Mouse (Mus musculus) small intestine, adult 2 months (tissue): ENCODE data around the gene Lmtk2. TPM values are rescaled to one million over a fixed set of nuclear protein-coding genes. Genes with fewer than 3 reads are reported as not detected.
A peak's percentile ranks its signal among the peaks of the same experiment; 100 is the strongest.

ENCODE experiments used
- H3K27ac ChIP-seq: fragments of 200-500 bp; 2 replicates; pipeline ENCODE4 v1.5.1; 2012; ENCODE audit warnings: low read depth, low read length, control low read depth, inconsistent platforms; ENCODE audit not compliant: insufficient read depth
- H3K27me3 ChIP-seq: fragments of 200-500 bp; 2 replicates; pipeline ENCODE4 v1.6.1; 2012; ENCODE audit warnings: mild to moderate bottlenecking, moderate library complexity, low read length, inconsistent platforms; ENCODE audit not compliant: control insufficient read depth, insufficient read depth
- H3K36me3 ChIP-seq: fragments of 200-500 bp; 2 replicates; pipeline ENCODE4 v1.6.1; 2012; ENCODE audit warnings: mild to moderate bottlenecking, low read length, control low read depth, inconsistent platforms; ENCODE audit not compliant: control insufficient read depth, insufficient read depth
- H3K4me1 ChIP-seq: fragments of 200-500 bp; 2 replicates; pipeline ENCODE4 v1.6.1; 2012; ENCODE audit warnings: low read length, inconsistent platforms, mixed read lengths; ENCODE audit not compliant: control insufficient read depth, insufficient read depth, insufficient read length
- H3K4me3 ChIP-seq: fragments of 200-500 bp; 2 replicates; pipeline ENCODE4 v1.5.1; 2012; ENCODE audit warnings: low read depth, mild to moderate bottlenecking, control low read depth, inconsistent platforms, low read length, moderate library complexity
- CTCF ChIP-seq: fragments of 200-500 bp; IDR thresholded peaks from 2 replicates; pipeline ENCODE4 v1.5.1; 2012; ENCODE audit warnings: low read depth, mild to moderate bottlenecking, control low read depth, inconsistent platforms, low read length, moderate library complexity, mixed read lengths; ENCODE audit not compliant: insufficient replicate concordance, insufficient read length; ENCODE audit errors: extremely low read depth
- POLR2A ChIP-seq: fragments of 200-500 bp; IDR thresholded peaks from 2 replicates; pipeline ENCODE4 v1.6.1; 2012; ENCODE audit warnings: low read depth, mild to moderate bottlenecking, control low read depth, inconsistent platforms, low read length, moderate library complexity
- WGBS: fragments of 180-500 bp; shearing (Covaris S2); methylation state at CpG from one replicate; pipeline ENCODE4 v1.1.7; 2018; 5-methylcytosine and 5-hydroxymethylcytosine counted together
- polyA plus RNA-seq: library from polyadenylated mRNA; depleted of rRNA; stranded (reverse); fragments of >200 nt; gene quantifications from 2 replicates; pipeline ENCODE4 v1.2.3, GENCODE M21; 2012; rRNA removed

Gene Lmtk2
- polyA plus RNA-seq, 1 experiment = 33.7 TPM

- WGBS = 26% methylated on average over 18 of the region's 18 CpGs
- Histone ChIP-seq H3K27ac (peak overlapping the region; percentile 51; the same call in 1 of the 2 replicates), H3K27me3 (no peaks in the 10 kb centered on the region), H3K4me1 (no peaks in the 10 kb centered on the region), H3K36me3 (no peaks in the 10 kb centered on the region), H3K4me3 (peak overlapping the region; percentile 88)
- no peak for TF ChIP-seq CTCF
- no peak for TF ChIP-seq POLR2A
These were observed 123.9 kb downstream of the Lmtk2 start for GRCm38 (mm10) chr5:144223899-144224816.

GRCm38 (mm10) chr5:144226220-144226619 lies 126.0 kb downstream of the Lmtk2 start:
- H3K27ac ChIP-seq = no peak overlapping the region
- 52% methylated on average over 11 of the region's 11 CpGs for WGBS
- no peaks in the 10 kb centered on the region for H3K36me3 ChIP-seq
- no peak overlapping the region for H3K4me3 ChIP-seq
- TF ChIP-seq POLR2A = no peak
- TF ChIP-seq CTCF = no peak
- H3K4me1 ChIP-seq = no peaks in the 10 kb centered on the region
- no peaks in the 10 kb centered on the region for H3K27me3 ChIP-seq

GRCm38 (mm10) chr5:144230216-144230615 lies 130.0 kb downstream of the Lmtk2 start:
- H3K4me3 ChIP-seq = no peak overlapping the region
- no peak for TF ChIP-seq POLR2A
- no peak for TF ChIP-seq CTCF
- no peaks in the 10 kb centered on the region for H3K36me3 ChIP-seq
- H3K4me1 ChIP-seq = no peaks in the 10 kb centered on the region
- 85% methylated on average over 7 of the region's 7 CpGs for WGBS
- H3K27ac ChIP-seq = no peak overlapping the region
- H3K27me3 ChIP-seq = no peaks in the 10 kb centered on the region

GRCm38 (mm10) chr5:144231410-144231809 lies 131.2 kb downstream of the Lmtk2 start:
- TF ChIP-seq CTCF (no peak), POLR2A (no peak)
- 54% methylated on average over 1 of the region's 1 CpGs for WGBS

GRCm38 (mm10) chr5:144232531-144232930 lies 132.3 kb downstream of the Lmtk2 start:
- Histone ChIP-seq H3K27me3 (no peaks in the 10 kb centered on the region), H3K27ac (no peak overlapping the region), H3K4me1 (no peaks in the 10 kb centered on the region), H3K4me3 (no peak overlapping the region), H3K36me3 (no peaks in the 10 kb centered on the region)
- WGBS = 74% methylated on average over 5 of the region's 5 CpGs
- no peak for TF ChIP-seq CTCF
- no peak for TF ChIP-seq POLR2A

More at GRCm38 (mm10) chr5:144231410-144231809, 131.2 kb downstream of the Lmtk2 start:
- Histone ChIP-seq H3K36me3 (no peaks in the 10 kb centered on the region), H3K27me3 (no peaks in the 10 kb centered on the region), H3K4me3 (no peak overlapping the region), H3K4me1 (no peaks in the 10 kb centered on the region), H3K27ac (no peak overlapping the region)

GRCm38 (mm10) chr5:144234222-144234621 lies 134.0 kb downstream of the Lmtk2 start:
- whole genome bisulfite sequencing = 74% methylated on average over 6 of the region's 6 CpGs
- H3K27ac ChIP-seq = no peak overlapping the region
- no peaks in the 10 kb centered on the region for H3K36me3 ChIP-seq

GRCm38 (mm10) chr5:144234714-144235113 lies 134.5 kb downstream of the Lmtk2 start:
- WGBS = 86% methylated on average over 7 of the region's 7 CpGs
- no peaks in the 10 kb centered on the region for H3K27me3 ChIP-seq
- TF ChIP-seq POLR2A = no peak
- no peak for TF ChIP-seq CTCF
- H3K36me3 ChIP-seq = no peaks in the 10 kb centered on the region
- no peaks in the 10 kb centered on the region for H3K4me1 ChIP-seq
- H3K4me3 ChIP-seq = no peak overlapping the region
- H3K27ac ChIP-seq = no peak overlapping the region

More at GRCm38 (mm10) chr5:144234222-144234621, 134.0 kb downstream of the Lmtk2 start:
- no peak overlapping the region for H3K4me3 ChIP-seq
- TF ChIP-seq POLR2A (no peak), CTCF (no peak)
- H3K27me3 ChIP-seq = no peaks in the 10 kb centered on the region
- H3K4me1 ChIP-seq = no peaks in the 10 kb centered on the region

Other genes with a start within 250 kb of the Lmtk2 start
- not detected in 2 replicates for gene Ankrd61, start 202.8 kb upstream of the Lmtk2 start, polyA plus RNA-seq
- gene Aimp2, start 190.6 kb upstream of the Lmtk2 start, polyA plus RNA-seq = 19.3 and 40.4 TPM in 2 replicates
- 0.51 and 0.84 TPM in 2 replicates for gene Pms2, start 190.5 kb upstream of the Lmtk2 start, polyA plus RNA-seq
- gene Gm42421, start 172.3 kb upstream of the Lmtk2 start, polyA plus RNA-seq = not detected in 2 replicates
- 0.04 and 0.13 TPM in 2 replicates for gene Rsph10b, start 167.4 kb upstream of the Lmtk2 start, polyA plus RNA-seq
- gene Ccz1, start 85.6 kb upstream of the Lmtk2 start, polyA plus RNA-seq = 1.7 and 4.0 TPM in 2 replicates
- 1.0 and 10.3 TPM in 2 replicates for gene Ocm, start 73.8 kb upstream of the Lmtk2 start, polyA plus RNA-seq
- gene Bhlha15, start 89.8 kb downstream of the Lmtk2 start, polyA plus RNA-seq = 10.9 and 21.3 TPM in 2 replicates
- 16.0 and 29.7 TPM in 2 replicates for gene Tecpr1, start 123.2 kb downstream of the Lmtk2 start, polyA plus RNA-seq
- gene Bri3, start 144.0 kb downstream of the Lmtk2 start, polyA plus RNA-seq = 60.1 and 154 TPM in 2 replicates